Mouse (Mus musculus) intestine, embryonic 14.5 days (tissue): ENCODE results near the gene Cttnbp2nl. TPM values are rescaled to one million over a fixed set of nuclear protein-coding genes. Genes with fewer than 3 reads are reported as not detected.

Experiments used
- polyA plus RNA-seq: library from polyadenylated mRNA; unstranded; fragments of >200 nt; fragmentation: Nextera tagmentation; extraction: Ambion mirVana; gene quantifications from 2 replicates; pipeline ENCODE4 v1.2.1, GENCODE M21; 2014

Cttnbp2nl gene
- polyA plus RNA-seq, 1 experiment from 2014 or later = 23.6 TPM

Other genes with a start within 250 kb of the Cttnbp2nl start
- gene Mov10, start 234.6 kb downstream of the Cttnbp2nl start, polyA plus RNA-seq = 83.6 and 94.5 TPM in 2 replicates
- gene St7l, start 189.1 kb downstream of the Cttnbp2nl start, polyA plus RNA-seq = 33.1 and 34.6 TPM in 2 replicates
- gene Capza1, start 188.6 kb downstream of the Cttnbp2nl start, polyA plus RNA-seq = 194 and 209 TPM in 2 replicates
- 1.9 and 2.8 TPM in 2 replicates for gene Wnt2b, start 91.2 kb downstream of the Cttnbp2nl start, polyA plus RNA-seq
- not detected in 2 replicates for gene 4930564D02Rik, start 13.7 kb upstream of the Cttnbp2nl start, polyA plus RNA-seq